Comparison of ENCODE assay signal across 8 mouse cellular contexts in the genomic region with DNA sequence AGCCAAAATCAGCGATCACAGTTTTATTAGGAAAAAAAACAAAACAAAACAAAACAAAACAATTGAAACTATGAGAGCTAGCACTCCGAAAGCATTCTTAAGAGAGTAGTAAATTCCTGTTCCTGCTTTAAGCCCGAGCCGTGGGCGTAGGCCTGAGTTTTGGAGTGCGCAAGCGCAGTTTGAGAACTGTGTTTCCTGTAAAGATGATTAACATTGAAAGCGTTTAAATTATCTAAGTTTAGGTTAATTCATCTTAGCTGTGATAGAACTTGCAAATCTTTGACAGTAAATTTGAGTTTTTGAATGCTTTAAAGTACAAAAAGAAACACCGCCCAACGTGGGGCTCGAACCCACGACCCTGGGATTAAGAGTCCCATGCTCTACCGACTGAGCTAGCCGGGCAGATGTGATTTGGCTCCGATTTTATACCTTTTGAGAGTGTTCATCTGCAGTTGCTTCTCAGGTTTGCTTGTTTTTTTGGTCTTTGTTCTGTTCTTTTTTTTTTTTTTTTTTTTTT. TPM values are rescaled to one million over a fixed set of nuclear protein-coding genes. Genes with fewer than 3 reads are reported as not detected.
DNase-seq lines count a peak whose midpoint lies in the region; ATAC-seq lines count a peak whose summit lies in the region.

No protein-coding gene starts in this region.

- H3K9ac ChIP-seq in intestine, embryonic 14.5 days (ENCODE audit: low read length) = peak overlapping the region; percentile 80

- peak overlapping the region; percentile 97 for H3K27ac ChIP-seq in intestine, embryonic 14.5 days (ENCODE audit: low read depth)

- H3K9me3 ChIP-seq in intestine, embryonic 14.5 days (ENCODE audit: control insufficient read depth, low read length) = no peaks in the 10 kb centered on the region

- peak; percentile 74 for ATAC-seq in intestine, embryonic 14.5 days (replicated peaks; ENCODE audit: low FRiP score, low TSS enrichment, low read depth)
- ATAC-seq in megakaryocyte progenitor cell, adult 5-6 weeks (replicated peaks; ENCODE audit: poor library complexity) = peak; percentile 47

- peak overlapping the region; percentile 63 for H3K4me3 ChIP-seq in intestine, embryonic 14.5 days (ENCODE audit: low read depth, low read length)

- H3K4me1 ChIP-seq in intestine, embryonic 14.5 days (replicated peaks; ENCODE audit: control insufficient read depth, insufficient read depth, low read length) = no peaks in the 10 kb centered on the region; the same call in 1 of the 2 replicates

- WGBS in intestine, embryonic 14.5 days = under 1% methylated on average over 15 of the region's 15 CpGs

- no peaks in the 10 kb centered on the region for H3K27me3 ChIP-seq in intestine, embryonic 14.5 days (replicated peaks; ENCODE audit: control insufficient read depth, insufficient read depth, low read length)

- peak overlapping the region; percentile 60 for H3K4me2 ChIP-seq in intestine, embryonic 14.5 days (ENCODE audit: low read length)

- peaks cover 3% of the 10 kb centered on the region for H3K36me3 ChIP-seq in intestine, embryonic 14.5 days (ENCODE audit: control insufficient read depth, insufficient read depth, low read length)

- intact Hi-C loops in left cerebral cortex, postnatal 10 days (cut with DNase I) = no loop called here

- peak; percentile 91 for DNase-seq in adrenal gland, adult 2 months
- DNase-seq in embryo, embryonic 11 days = peak; percentile 86
- peak; percentile 77 for DNase-seq in gastrocnemius, postnatal 25 days
- peak; percentile 97 for DNase-seq in intestine, embryonic 14.5 days (ENCODE audit: low spot score)
- peak; percentile 84 to 88 for DNase-seq in left cerebral cortex, postnatal 10 days (ENCODE audit: extremely low spot score in 1 of 2, low spot score in 2 of 2)
- peak; percentile 77 for DNase-seq in right cerebral cortex, postnatal 14 days
- peak; percentile 79 for DNase-seq in urinary bladder, postnatal 25 days (ENCODE audit: low spot score)

RNA-seq across cellular contexts. Expression of a gene that starts 5.6 kb away (rescaled TPM):
- 100 to 1,000 TPM; 369 to 448 TPM for total RNA-seq in adrenal gland, adult 2 months (2021)
- polyA plus RNA-seq in adrenal gland, adult 2 months (2012; rRNA removed) = 6.2 and 6.8 TPM in 2 replicates
- 100 to 1,000 TPM; 326 to 347 TPM for total RNA-seq in gastrocnemius, postnatal 25 days (2021)
- polyA plus RNA-seq in intestine, embryonic 14.5 days (2014; fragmentation: Nextera tagmentation; extraction: Ambion mirVana) = 593 and 604 TPM in 2 replicates
- 100 to 1,000 TPM; 244 to 255 TPM for total RNA-seq in left cerebral cortex, postnatal 10 days (2021)
- total RNA-seq in megakaryocyte progenitor cell, adult 5-6 weeks (2015) = 402 and 411 TPM in 2 replicates
- total RNA-seq in megakaryocyte progenitor cell, adult 5-6 weeks (2017) = 408 and 433 TPM in 2 replicates

RNA-seq across cellular contexts. Expression of a gene that starts 31.2 kb away (rescaled TPM):
- 100 to 1,000 TPM; 192 to 229 TPM for total RNA-seq in adrenal gland, adult 2 months (2021)
- 7.4 and 11.1 TPM in 2 replicates for polyA plus RNA-seq in adrenal gland, adult 2 months (2012; rRNA removed)
- 10 to 100 TPM; 84.6 to 87.0 TPM for total RNA-seq in gastrocnemius, postnatal 25 days (2021)
- 209 and 231 TPM in 2 replicates for polyA plus RNA-seq in intestine, embryonic 14.5 days (2014; fragmentation: Nextera tagmentation; extraction: Ambion mirVana)
- 100 to 1,000 TPM; 184 to 195 TPM for total RNA-seq in left cerebral cortex, postnatal 10 days (2021)
- total RNA-seq in megakaryocyte progenitor cell, adult 5-6 weeks (2015) = 92.6 and 131 TPM in 2 replicates
- total RNA-seq in megakaryocyte progenitor cell, adult 5-6 weeks (2017) = 47.2 and 60.3 TPM in 2 replicates

RNA-seq across cellular contexts. Expression of a gene that starts 46.9 kb away (rescaled TPM):
- total RNA-seq in adrenal gland, adult 2 months (2021) = 10 to 100 TPM; 19.0 to 20.1 TPM
- polyA plus RNA-seq in adrenal gland, adult 2 months (2012; rRNA removed) = 1.7 and 1.8 TPM in 2 replicates
- total RNA-seq in gastrocnemius, postnatal 25 days (2021) = 1 to 10 TPM; 7.8 to 8.1 TPM
- polyA plus RNA-seq in intestine, embryonic 14.5 days (2014; fragmentation: Nextera tagmentation; extraction: Ambion mirVana) = 34.6 and 36.8 TPM in 2 replicates
- total RNA-seq in left cerebral cortex, postnatal 10 days (2021) = 10 to 100 TPM; 31.2 to 32.2 TPM
- total RNA-seq in megakaryocyte progenitor cell, adult 5-6 weeks (2015) = 25.8 and 26.6 TPM in 2 replicates
- 36.6 and 47.5 TPM in 2 replicates for total RNA-seq in megakaryocyte progenitor cell, adult 5-6 weeks (2017)

Comparison
In these comparisons a context has a peak if more than half of its experiments do, and no peak if none do; other contexts are left out.
1. Peak in every context shown above with its lines: DNase-seq, ATAC-seq, H3K4me3 ChIP-seq and H3K27ac ChIP-seq.